Mouse (Mus musculus) spleen, adult 2 months (tissue): ENCODE results near the gene Ccdc97.

ENCODE experiments used
- CTCF ChIP-seq: fragments of 200-500 bp; IDR thresholded peaks from 2 replicates; pipeline ENCODE4 v1.5.1; 2011; ENCODE audit warnings: mild to moderate bottlenecking, inconsistent platforms; ENCODE audit not compliant: insufficient read depth, insufficient read length, insufficient replicate concordance; ENCODE audit errors: extremely low read depth
- POLR2A ChIP-seq: fragments of 200-500 bp; IDR thresholded peaks from 2 replicates; pipeline ENCODE4 v1.6.1; 2011; ENCODE audit warnings: low read depth, low read length, inconsistent platforms

GRCm38 (mm10) chr7:25690051-25690450 lies 28.8 kb downstream of the Ccdc97 start:
- TF ChIP-seq CTCF, result no peak
- no peak for TF ChIP-seq POLR2A
